Mouse (Mus musculus): Measurements from ENCODE around the gene Slc34a2. TPM values are rescaled to one million over a fixed set of nuclear protein-coding genes. Genes with fewer than 3 reads are reported as not detected.

Slc34a2 gene
- polyA plus RNA-seq (2012; fragmentation: generic; extraction: Trizol) = not detected

DNA sequence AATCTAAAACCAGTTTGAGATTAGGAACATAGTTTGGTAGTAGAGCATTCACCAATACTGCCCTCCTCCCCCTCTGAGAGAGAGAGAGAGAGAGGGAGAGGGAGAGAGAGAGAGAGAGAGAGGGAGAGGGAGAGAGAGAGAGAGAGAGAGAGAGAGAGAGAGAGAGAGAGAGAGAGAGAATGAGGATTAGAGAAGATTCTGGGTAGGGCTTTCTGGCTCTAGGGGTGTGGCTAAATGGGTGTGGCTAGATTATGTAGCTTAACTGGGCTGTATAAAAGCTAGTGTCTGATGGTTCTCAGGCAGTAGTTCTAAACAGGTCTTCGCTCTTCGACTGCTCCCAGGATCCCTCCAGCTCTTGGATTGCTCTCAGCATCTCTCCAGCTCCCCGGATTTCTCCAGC, at the start of gene Slc34a2:
Gene Slc34a2 (plus strand): TSS at position 301 of the 400 bp plus-strand sequence.

Other genes with a start within 250 kb of the Slc34a2 start
- gene Anapc4, start 204.1 kb upstream of the Slc34a2 start, polyA plus RNA-seq (2012; fragmentation: generic; extraction: Trizol) = 10 to 100 TPM in 1 of 2 experiments, 1 to 10 TPM in 1; 9.4 to 92.9 TPM
- gene Sel1l3, start 175.8 kb downstream of the Slc34a2 start, polyA plus RNA-seq (2012; fragmentation: generic; extraction: Trizol) = not detected
- under 1 TPM; 0.19 to 0.42 TPM for gene Smim20, start 229.0 kb downstream of the Slc34a2 start, polyA plus RNA-seq (2012; fragmentation: generic; extraction: Trizol)

All from C3H10T1/2 (cell line).